Mouse (Mus musculus) kidney, postnatal 36 days (tissue): ENCODE measurements around the gene Klhdc10.

ENCODE experiments used
- DNase-seq, 2 experiments: peaks; one replicate each; pipeline ENCODE4 v3.0.0; 2021 to 2022; ENCODE audit warnings: mixed read lengths in 2 of 2

Klhdc10 gene

DNA sequence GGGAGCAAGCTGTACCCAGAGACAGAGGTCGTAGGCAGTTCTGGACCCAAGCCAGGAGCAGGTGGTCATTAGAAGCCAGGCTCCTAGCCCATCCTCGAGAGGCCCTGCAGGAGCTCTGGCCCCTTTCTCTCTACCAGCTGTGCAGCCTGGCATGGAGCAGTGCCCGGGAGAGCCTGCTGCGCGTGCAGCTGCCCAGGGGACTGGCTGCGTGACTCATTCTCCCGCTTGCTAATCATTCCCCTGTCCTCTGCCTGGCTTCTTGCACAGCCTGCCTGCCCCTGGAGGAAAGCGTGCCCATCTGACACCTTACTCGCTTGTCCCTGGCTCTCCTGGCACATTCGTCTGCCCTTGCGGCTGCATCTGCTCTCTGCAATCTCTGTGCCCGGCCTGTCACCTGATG is 67.7 kb downstream of the Klhdc10 start:
- no peak for DNase-seq

DNA sequence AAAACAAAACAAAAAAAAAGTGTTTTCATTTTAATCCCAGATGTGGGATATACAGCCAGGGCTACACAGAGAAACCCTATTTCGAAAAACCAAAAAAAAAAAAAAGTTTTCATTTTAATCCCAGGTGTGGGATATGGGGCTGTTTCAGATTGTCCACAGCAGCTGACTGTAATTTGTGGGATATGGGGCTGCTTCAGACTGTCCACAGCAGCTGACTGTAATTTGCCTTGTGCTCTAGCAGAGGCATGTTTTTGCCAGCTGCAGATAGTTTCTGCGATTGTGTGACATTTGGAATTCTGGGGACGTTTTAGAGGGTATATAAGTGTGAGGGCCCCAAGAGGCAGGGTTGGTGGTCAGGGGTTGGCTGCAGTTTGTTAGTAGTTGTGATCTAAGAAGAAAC is 70.0 kb downstream of the Klhdc10 start:
- no peak for DNase-seq

DNA sequence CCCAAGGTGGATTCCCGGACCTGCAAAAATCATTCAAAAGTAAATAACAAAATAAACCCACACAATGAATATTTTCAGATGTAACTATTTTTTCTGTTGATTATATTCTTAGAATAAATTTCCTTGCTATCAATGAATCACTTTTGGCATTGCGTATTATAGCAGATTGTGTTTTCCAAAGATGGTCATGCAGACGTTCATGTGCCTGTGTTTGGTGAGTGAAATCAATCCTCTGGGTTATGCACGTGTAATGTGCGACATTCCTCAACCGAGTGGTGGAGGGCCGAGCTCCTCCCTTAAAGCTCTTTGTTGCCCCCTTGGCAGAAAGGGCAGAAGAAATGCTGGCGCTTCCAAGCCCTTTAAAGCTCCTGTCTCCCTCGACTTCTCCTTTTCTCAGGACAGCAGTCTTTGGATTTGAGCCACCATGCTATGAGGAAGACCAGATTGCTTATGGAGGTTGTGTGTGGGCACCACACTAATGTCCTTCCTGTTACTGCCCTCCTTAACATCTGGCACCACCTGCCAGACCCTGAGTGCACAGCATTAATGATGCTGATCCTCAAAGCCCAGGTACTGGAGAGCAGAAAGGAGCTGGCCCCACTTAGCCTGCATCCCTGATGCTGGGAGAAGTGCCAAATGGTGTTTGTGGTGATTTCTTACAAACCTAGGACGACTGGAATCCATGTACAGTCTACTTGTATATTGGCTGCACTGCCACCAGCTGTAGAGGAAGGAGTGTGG is 74.5 kb downstream of the Klhdc10 start:
- DNase-seq = no peak

DNA sequence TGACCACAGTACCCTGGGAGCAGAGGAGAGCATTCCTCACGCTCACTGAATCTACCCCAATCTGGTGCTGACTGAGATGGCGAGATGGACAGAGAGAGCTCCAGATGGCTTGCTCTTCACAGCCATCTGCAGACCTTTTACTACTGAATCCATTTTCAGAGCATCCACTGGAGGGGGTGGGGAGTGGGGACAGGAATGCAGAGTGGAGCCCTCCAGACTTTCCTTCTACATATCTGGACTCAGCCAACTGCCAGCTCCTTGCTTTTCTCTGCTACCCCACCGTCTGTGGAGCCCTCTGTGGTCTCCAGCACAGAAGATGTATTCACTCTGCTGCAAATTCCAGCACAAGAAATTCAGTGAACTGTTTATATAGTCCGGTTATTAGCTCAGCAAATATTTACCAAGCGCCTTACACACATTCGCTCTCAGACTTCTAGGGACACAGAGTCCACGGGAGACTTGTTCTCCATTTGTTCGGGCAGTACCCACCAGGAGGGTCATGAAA is 75.6 kb downstream of the Klhdc10 start:
- DNase-seq = no peak

DNA sequence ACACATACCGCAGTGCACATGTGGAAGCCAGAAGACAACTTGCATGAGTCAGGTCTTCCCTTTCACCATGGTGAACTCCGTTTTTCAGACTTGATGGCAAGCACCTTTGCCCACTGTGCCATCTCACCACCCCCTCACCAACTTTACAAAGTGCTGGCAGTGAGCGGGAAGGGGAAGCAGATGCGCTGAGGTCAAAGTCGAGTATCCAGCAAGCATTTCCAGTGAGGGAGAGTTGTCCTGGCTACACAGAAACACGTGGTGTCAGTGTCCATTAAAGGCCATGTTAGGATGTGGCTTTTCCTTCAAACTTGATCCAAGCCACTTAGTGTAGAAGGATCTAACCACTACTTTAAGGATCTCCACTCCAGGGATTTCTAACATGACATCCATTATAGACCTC is 76.1 kb downstream of the Klhdc10 start:
- no peak for DNase-seq

- no peak for DNase-seq
Observed at GRCm38 (mm10) chr6:30479418-30479817, 77.8 kb downstream of the Klhdc10 start.

GRCm38 (mm10) chr6:30482908-30483307 is 81.2 kb downstream of the Klhdc10 start:
- DNase-seq = no peak

DNA sequence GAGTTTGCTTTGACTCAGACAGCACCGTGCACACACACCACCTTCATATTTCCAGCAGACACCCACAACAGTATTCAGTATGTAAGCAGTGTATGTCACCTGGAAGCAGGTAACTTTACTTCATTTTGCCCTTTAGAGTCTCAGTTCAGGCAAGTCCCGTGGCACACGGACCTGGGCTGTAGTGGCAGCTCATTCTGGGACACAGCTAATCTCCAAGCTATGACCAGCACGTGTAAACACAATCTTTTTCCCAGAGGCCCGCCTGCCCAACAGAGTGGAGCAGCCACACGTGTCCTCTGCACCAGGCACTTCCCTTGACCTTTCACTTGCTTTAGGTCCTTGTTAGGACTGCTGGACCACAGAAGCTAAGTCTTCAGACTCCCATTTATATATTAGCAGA is 84.8 kb downstream of the Klhdc10 start:
- no peak for DNase-seq

DNA sequence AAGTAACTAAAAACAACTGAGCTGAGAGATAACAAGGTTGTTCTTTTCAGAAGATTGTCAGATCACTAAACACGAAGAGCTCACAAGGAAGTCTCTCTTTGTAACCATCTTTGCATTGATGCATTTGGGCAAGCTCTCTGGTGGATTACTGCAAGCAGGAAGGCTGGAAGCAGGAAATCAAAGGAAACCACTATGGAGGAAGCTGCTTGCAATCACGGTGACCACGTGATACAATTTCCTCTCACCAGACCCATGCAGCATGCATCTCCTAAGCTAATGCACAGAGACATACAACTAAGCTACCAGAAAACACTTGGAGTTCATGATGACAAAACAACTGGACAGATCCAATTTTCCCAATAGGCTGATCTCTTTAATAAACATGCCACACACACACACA is 97.4 kb downstream of the Klhdc10 start:
- no peak for DNase-seq
